Mouse (Mus musculus) intestine, embryonic 14.5 days (tissue): ENCODE data around the gene Abcc5. TPM values are rescaled to one million over a fixed set of nuclear protein-coding genes. Genes with fewer than 3 reads are reported as not detected.

Source experiments
- polyA plus RNA-seq: library from polyadenylated mRNA; unstranded; fragments of >200 nt; fragmentation: Nextera tagmentation; extraction: Ambion mirVana; gene quantifications from 2 replicates; pipeline ENCODE4 v1.2.1, GENCODE M21; 2014

The Abcc5 gene
- polyA plus RNA-seq, 1 experiment from 2014 or later: 59.0 TPM

Other genes with a start within 250 kb of the Abcc5 start
- 0.51 and 0.87 TPM in 2 replicates for gene Map6d1, start 185.0 kb downstream of the Abcc5 start, polyA plus RNA-seq
- gene Parl, start 124.0 kb downstream of the Abcc5 start, polyA plus RNA-seq: 93.7 and 101 TPM in 2 replicates
- not detected in 2 replicates for gene Cyp2ab1, start 101.0 kb downstream of the Abcc5 start, polyA plus RNA-seq
- 98.9 and 99.8 TPM in 2 replicates for gene Eif2b5, start 72.4 kb upstream of the Abcc5 start, polyA plus RNA-seq
- gene Dvl3, start 90.6 kb upstream of the Abcc5 start, polyA plus RNA-seq: 24.6 and 26.1 TPM in 2 replicates
- 630 and 682 TPM in 2 replicates for gene Ap2m1, start 109.1 kb upstream of the Abcc5 start, polyA plus RNA-seq
- gene Abcf3, start 122.2 kb upstream of the Abcc5 start, polyA plus RNA-seq: 47.9 and 55.5 TPM in 2 replicates
- gene Vwa5b2, start 163.1 kb upstream of the Abcc5 start, polyA plus RNA-seq: 5.3 and 6.2 TPM in 2 replicates
- 42.3 and 43.7 TPM in 2 replicates for gene Eef1akmt4, start 185.2 kb upstream of the Abcc5 start, polyA plus RNA-seq
- not detected in 2 replicates for gene Gm49333, start 185.2 kb upstream of the Abcc5 start, polyA plus RNA-seq
- 51.3 and 53.6 TPM in 2 replicates for gene Alg3, start 185.3 kb upstream of the Abcc5 start, polyA plus RNA-seq
- gene Camk2n2, start 194.9 kb upstream of the Abcc5 start, polyA plus RNA-seq: 1.6 and 1.7 TPM in 2 replicates
- gene Ece2, start 203.4 kb upstream of the Abcc5 start, polyA plus RNA-seq: 1.0 and 1.2 TPM in 2 replicates
- gene Psmd2, start 225.3 kb upstream of the Abcc5 start, polyA plus RNA-seq: 291 and 321 TPM in 2 replicates
- gene Eif4g1, start 241.9 kb upstream of the Abcc5 start, polyA plus RNA-seq: 157 and 171 TPM in 2 replicates